Mouse (Mus musculus) heart, embryonic 11.5 days (tissue): Measurements from ENCODE around the gene Map3k4. TPM values are rescaled to one million over a fixed set of nuclear protein-coding genes. Genes with fewer than 3 reads are reported as not detected.

Experiments
- polyA plus RNA-seq: library from polyadenylated mRNA; unstranded; fragments of >200 nt; fragmentation: Nextera tagmentation; extraction: Ambion mirVana; gene quantifications from 2 replicates; pipeline ENCODE4 v1.2.1, GENCODE M21; 2014

Map3k4 gene
- polyA plus RNA-seq, 1 experiment from 2014 or later: 39.5 TPM

Other genes starting within 250 kb of the Map3k4 start
- gene Agpat4, start 200.1 kb downstream of the Map3k4 start, polyA plus RNA-seq: 17.8 and 21.0 TPM in 2 replicates
- gene Plg, start 59.8 kb upstream of the Map3k4 start, polyA plus RNA-seq: 0.23 and 3.0 TPM in 2 replicates
- gene Slc22a3, start 188.9 kb upstream of the Map3k4 start, polyA plus RNA-seq: 0.20 and 0.53 TPM in 2 replicates